Mouse (Mus musculus): ENCODE measurements around the gene Olfr287.

The Olfr287 gene

GRCm38 (mm10) chr15:98167645-98168621 lies 52.9 kb downstream of the Olfr287 start:
- DNase-seq = peak; percentile 97

DNA sequence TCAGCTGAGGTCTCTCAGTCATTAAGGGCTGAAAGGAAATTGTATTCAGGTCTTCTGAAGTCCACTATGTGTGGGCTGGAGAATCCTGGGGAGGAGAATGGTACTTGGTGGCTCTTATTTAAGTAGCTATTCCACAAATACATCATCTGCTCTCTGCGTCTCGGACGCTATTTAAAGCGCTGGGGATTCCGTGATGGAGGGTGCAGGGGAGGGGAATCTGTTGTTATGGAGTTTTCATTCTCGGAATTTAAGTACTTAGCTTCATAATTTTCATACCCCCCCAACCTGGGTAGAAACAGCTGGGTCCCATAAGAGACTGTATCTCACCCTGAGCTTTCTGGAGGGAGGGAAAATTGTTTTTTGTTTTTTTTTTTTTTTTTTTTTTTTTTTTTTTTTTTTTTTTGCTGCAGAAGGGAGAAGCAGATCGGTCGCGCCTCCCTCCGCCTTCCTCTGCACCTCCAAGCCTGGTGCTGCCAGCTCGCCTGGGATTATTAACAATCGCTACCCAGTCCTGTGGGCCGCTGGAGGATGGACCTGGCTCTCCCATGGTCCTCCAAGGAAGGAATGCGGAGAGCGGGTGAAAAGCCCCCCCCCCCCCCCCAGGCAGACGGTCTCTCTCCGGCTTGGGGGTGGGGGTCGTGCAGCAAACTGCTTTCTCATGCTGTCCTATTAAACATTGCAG lies 53.8 kb downstream of the Olfr287 start, which contains the start of gene Ccdc184:
Gene Ccdc184 (plus strand): TSS at position 196 of the 682 bp plus-strand sequence.
- DNase-seq = peak; percentile 72

- DNase-seq = peak; percentile 74
Observed at GRCm38 (mm10) chr15:98165525-98165924, 55.3 kb downstream of the Olfr287 start, which contains the start of gene Asb8. Gene Asb8, minus strand, starts transcription at chr15:98165625.

DNA sequence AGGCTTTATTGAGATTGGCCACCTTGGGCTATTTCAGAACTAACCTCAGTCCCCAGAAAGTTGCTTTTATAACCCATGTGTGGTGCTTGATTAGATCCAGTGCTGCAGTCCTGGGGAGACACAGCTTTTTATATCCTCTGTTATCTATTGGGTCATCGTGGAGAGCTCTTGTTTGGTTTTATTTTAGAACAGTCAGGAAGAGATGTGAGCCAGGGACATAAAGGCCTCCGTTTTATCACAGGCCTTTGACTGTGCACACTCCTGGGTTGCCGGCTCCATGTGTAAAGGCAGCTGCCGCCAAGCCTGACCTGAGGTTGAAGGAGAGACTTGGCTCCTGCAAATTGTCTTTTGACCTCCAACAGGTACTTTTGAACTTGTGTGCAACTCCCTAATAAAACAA lies 58.3 kb downstream of the Olfr287 start:
- peak; percentile 91 for DNase-seq

DNA sequence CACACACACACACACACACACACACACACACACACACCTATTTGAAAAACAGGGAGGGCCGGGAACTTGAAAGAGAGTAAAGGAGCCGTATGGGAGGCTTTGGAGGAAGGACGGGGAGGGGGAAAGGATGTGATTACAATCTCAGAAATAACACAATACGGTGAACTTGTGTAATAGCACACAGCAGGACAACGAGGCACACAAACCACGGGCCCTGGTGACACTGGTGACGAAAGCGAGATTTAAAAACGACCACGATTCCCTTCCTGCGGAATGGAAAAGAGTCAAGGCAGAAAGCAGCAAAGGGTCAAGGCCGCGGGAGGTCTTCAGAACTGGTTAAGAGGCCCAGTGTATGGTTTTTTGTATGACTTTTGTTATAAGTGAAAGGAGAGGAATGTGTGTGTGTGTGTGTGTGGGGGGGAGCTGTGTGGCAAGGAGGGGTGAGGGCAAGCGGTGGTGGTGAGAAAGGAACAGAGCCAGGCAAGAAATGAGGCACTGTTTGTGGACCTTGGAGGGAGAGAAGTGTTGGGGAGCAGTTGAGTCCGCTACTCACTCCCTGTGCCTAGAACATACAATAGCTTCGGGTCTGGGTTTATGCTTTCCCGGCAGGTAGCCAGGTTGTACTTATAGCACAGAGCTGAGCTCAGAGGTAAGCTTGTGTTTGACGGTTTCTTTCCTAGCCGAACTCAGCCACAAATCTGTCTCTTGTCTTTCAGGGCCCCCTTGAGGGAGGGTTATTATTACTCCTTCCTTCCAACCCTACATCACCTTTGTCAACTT lies 59.6 kb downstream of the Olfr287 start:
- peak; percentile 83 for DNase-seq

DNA sequence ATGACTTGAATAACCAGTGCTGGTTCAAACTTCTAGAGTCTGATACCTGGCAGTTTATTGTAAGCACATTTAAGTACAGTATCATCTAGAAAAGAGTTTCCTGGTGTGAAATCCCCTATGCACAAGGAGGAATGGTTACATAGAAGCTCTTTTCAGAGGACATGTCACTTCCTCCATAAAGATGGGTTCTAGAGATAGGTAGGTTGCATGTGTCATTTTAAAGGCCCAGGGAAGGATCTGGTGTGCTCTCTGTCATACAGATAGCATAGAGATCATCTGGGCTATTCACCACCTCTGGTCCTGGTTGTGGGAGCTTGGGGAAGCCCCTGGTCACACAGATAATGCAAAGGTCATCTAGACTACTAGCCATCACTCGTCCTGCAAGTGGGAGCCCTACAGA lies 63.6 kb downstream of the Olfr287 start:
- DNase-seq = peak; percentile 45

All from heart, adult 11 months (tissue).